ENCODE assay signal across 9 mouse cellular contexts in the genomic region with DNA sequence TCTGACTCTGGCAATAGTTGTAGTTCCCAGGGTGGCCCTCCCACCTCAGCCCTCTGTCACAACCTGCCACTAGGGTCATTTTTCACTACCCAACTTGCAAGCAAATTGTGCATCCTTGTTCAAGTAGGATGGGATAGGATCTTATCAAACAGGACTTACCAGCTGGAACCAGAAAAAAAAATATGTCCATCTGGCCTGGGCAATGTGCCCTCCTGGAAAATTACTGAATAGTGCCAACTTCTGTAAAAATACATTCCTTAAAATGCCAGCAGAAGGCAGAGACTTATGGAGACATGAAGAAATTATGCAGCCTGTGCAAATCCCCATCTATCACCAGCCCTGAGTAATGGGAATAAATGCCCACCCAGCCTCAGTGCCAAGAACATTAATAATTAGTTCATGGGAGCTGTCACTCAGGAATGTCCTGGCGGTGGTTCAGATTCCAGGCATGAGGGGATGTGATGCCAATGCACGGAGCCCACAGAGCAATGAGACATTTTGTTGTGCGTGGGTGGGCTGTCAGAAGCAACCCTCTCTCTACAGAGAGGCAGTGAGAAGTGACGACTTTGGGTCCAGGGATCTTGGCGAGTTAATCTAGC.
DNase-seq lines count a peak whose midpoint lies in the region; ATAC-seq lines count a peak whose summit lies in the region.
"Had no signal": no experiment of that assay in that cellular context is flagged by ENCODE, and none has a peak within 500 bp of the region (broad histone marks: within the 10 kb centered on the region; RNA-seq: fewer than 3 reads in every experiment).

No protein-coding gene starts in this region.

- DNase-seq in 3T3-L1 (ENCODE audit: low read depth, low spot score), result peak; percentile 90
- DNase-seq in adrenal gland, adult 8-10 months, result peak; percentile 8
- peak; percentile 82 to 84 for DNase-seq in left cerebral cortex, adult 18-20 months (ENCODE audit: low spot score in 2 of 2)
- DNase-seq in spleen, postnatal 4 days (ENCODE audit: low spot score in 2 of 2), result no peak
- no peak for DNase-seq in heart, adult 9 months (ENCODE audit: low spot score in 2 of 2)
- no peak for DNase-seq in ovary, postnatal 36 days (ENCODE audit: low spot score)
- DNase-seq: lung, adult 18-20 months had no signal

- 34% methylated on average over 5 of the region's 5 CpGs for WGBS in forebrain, embryonic 16.5 days

- no peaks in the 10 kb centered on the region for H3K9me3 ChIP-seq in forebrain, embryonic 16.5 days (ENCODE audit: control insufficient read depth, low read length)
- H3K9me3 ChIP-seq: embryonic facial prominence, embryonic 12.5 days had no signal

- no peaks in the 10 kb centered on the region for H3K27me3 ChIP-seq in forebrain, embryonic 16.5 days (replicated peaks; ENCODE audit: control insufficient read depth, insufficient read depth, low read length)
- H3K27me3 ChIP-seq: embryonic facial prominence, embryonic 12.5 days had no signal

- peak; percentile 94 for ATAC-seq in forebrain, embryonic 16.5 days

- no peak overlapping the region for H3K9ac ChIP-seq in forebrain, embryonic 16.5 days (replicated peaks; ENCODE audit: low read depth, low read length)
- H3K9ac ChIP-seq: embryonic facial prominence, embryonic 12.5 days had no signal

- H3K36me3 ChIP-seq in forebrain, embryonic 16.5 days (ENCODE audit: control insufficient read depth, insufficient read depth), result no peaks in the 10 kb centered on the region
- H3K36me3 ChIP-seq: embryonic facial prominence, embryonic 12.5 days had no signal

- peaks cover 7% of the 10 kb centered on the region for H3K4me1 ChIP-seq in forebrain, embryonic 16.5 days (replicated peaks; ENCODE audit: control insufficient read depth, insufficient read depth, low read length)
- H3K4me1 ChIP-seq: embryonic facial prominence, embryonic 12.5 days had no signal

- H3K27ac ChIP-seq in forebrain, embryonic 16.5 days (ENCODE audit: low read length), result no peak overlapping the region
- H3K27ac ChIP-seq: embryonic facial prominence, embryonic 12.5 days had no signal

- H3K4me2 ChIP-seq in forebrain, embryonic 16.5 days (ENCODE audit: low read length), result no peak overlapping the region
- H3K4me2 ChIP-seq: embryonic facial prominence, embryonic 12.5 days had no signal

- H3K4me3 ChIP-seq in forebrain, embryonic 16.5 days (replicated peaks; ENCODE audit: low read length), result no peak overlapping the region
- H3K4me3 ChIP-seq: embryonic facial prominence, embryonic 12.5 days had no signal

Comparison
In these comparisons a context has a peak if more than half of its experiments do, and no peak if none do; other contexts are left out.
1. DNase-seq: peak in 3T3-L1 (single experiment), adrenal gland, adult 8-10 months (single experiment) and left cerebral cortex, adult 18-20 months (2 of 2); none in spleen, postnatal 4 days (0 of 2), heart, adult 9 months (0 of 2) and ovary, postnatal 36 days (single experiment).